Mouse (Mus musculus): ENCODE measurements around the gene Nr2c1. TPM values are rescaled to one million over a fixed set of nuclear protein-coding genes. Genes with fewer than 3 reads are reported as not detected.
A peak's percentile ranks its signal among the peaks of the same experiment; 100 is the strongest.

The Nr2c1 gene
- polyA plus RNA-seq, 1 experiment from 2014 or later, result 6.4 TPM

GRCm38 (mm10) chr10:94118993-94119392, 28.8 kb upstream of the Nr2c1 start:
- ATAC-seq (ENCODE audit: low FRiP score, low read depth), result no peak
- H3K4me3 ChIP-seq, result no peak overlapping the region
- H3K36me3 ChIP-seq, result 0 out of 2 replicates have a peak, but pooled peaks cover 8% of the 10 kb centered on the region
- no peak overlapping the region for H3K27ac ChIP-seq (replicated peaks)
- H3K4me2 ChIP-seq, result no peak overlapping the region
- H3K9me3 ChIP-seq, result no peaks in the 10 kb centered on the region
- WGBS, result 93% methylated on average over 7 of the region's 7 CpGs
- H3K9ac ChIP-seq, result no peak overlapping the region
- H3K4me1 ChIP-seq (replicated peaks), result no peaks in the 10 kb centered on the region
- H3K27me3 ChIP-seq, result no peaks in the 10 kb centered on the region

DNA sequence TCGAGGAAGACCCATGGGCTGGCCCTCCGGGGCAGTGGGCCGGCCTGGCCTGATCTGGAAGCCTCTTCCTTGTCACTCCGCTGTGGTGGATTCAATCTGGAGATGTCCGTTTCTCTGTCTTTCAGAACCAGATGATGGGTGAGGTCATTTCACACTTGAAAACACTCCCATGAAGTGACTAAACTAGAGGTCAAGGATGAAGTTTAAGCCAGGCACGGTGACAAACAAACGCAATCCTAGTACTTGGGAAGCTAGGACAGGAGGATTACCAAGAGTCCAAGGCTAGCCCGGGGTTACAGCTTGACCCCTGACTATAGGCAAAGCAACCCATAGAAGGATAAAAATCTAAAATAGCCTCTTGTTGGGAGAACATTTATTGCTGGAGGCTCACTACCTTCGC, 27.1 kb upstream of the Nr2c1 start:
- 92% methylated on average over 9 of the region's 9 CpGs for WGBS
- Histone ChIP-seq H3K4me1 (replicated peaks) (no peaks in the 10 kb centered on the region), H3K9me3 (no peaks in the 10 kb centered on the region), H3K9ac (no peak overlapping the region), H3K4me2 (no peak overlapping the region), H3K27me3 (no peaks in the 10 kb centered on the region), H3K27ac (replicated peaks) (no peak overlapping the region), H3K36me3 (0 out of 2 replicates have a peak, but pooled peaks cover 8% of the 10 kb centered on the region), H3K4me3 (no peak overlapping the region)
- ATAC-seq (ENCODE audit: low FRiP score, low read depth), result no peak

GRCm38 (mm10) chr10:94122595-94122994, 25.2 kb upstream of the Nr2c1 start:
- Histone ChIP-seq H3K4me3 (no peak overlapping the region), H3K9ac (no peak overlapping the region), H3K27me3 (no peaks in the 10 kb centered on the region), H3K36me3 (0 out of 2 replicates have a peak, but pooled peaks cover 8% of the 10 kb centered on the region), H3K9me3 (no peaks in the 10 kb centered on the region), H3K4me2 (no peak overlapping the region), H3K27ac (replicated peaks) (no peak overlapping the region), H3K4me1 (replicated peaks) (no peaks in the 10 kb centered on the region)
- 92% methylated on average over 7 of the region's 7 CpGs for WGBS
- no peak for ATAC-seq (ENCODE audit: low FRiP score, low read depth)

GRCm38 (mm10) chr10:94123581-94123980, 24.2 kb upstream of the Nr2c1 start:
- no peak overlapping the region for H3K4me2 ChIP-seq
- WGBS, result 72% methylated on average over 5 of the region's 5 CpGs
- no peak overlapping the region for H3K27ac ChIP-seq (replicated peaks)
- H3K27me3 ChIP-seq, result no peaks in the 10 kb centered on the region
- 0 out of 2 replicates have a peak, but pooled peaks cover under 1% of the 10 kb centered on the region for H3K4me1 ChIP-seq (replicated peaks)
- no peak for ATAC-seq (ENCODE audit: low FRiP score, low read depth)
- no peak overlapping the region for H3K4me3 ChIP-seq
- H3K9me3 ChIP-seq, result no peaks in the 10 kb centered on the region
- no peak overlapping the region for H3K9ac ChIP-seq
- H3K36me3 ChIP-seq, result 0 out of 2 replicates have a peak, but pooled peaks cover 8% of the 10 kb centered on the region

- no peak overlapping the region for H3K4me3 ChIP-seq
- no peak overlapping the region for H3K4me2 ChIP-seq
- H3K4me1 ChIP-seq (replicated peaks), result 0 out of 2 replicates have a peak, but pooled peaks cover 8% of the 10 kb centered on the region
- 0 out of 2 replicates have a peak, but pooled peaks cover 8% of the 10 kb centered on the region for H3K36me3 ChIP-seq
- no peaks in the 10 kb centered on the region for H3K27me3 ChIP-seq
- WGBS, result 82% methylated on average over 5 of the region's 5 CpGs
- ATAC-seq (ENCODE audit: low FRiP score, low read depth), result no peak
- H3K27ac ChIP-seq (replicated peaks), result no peak overlapping the region
- H3K9ac ChIP-seq, result no peak overlapping the region
- no peaks in the 10 kb centered on the region for H3K9me3 ChIP-seq
Observed at GRCm38 (mm10) chr10:94124376-94124775, 23.4 kb upstream of the Nr2c1 start.

DNA sequence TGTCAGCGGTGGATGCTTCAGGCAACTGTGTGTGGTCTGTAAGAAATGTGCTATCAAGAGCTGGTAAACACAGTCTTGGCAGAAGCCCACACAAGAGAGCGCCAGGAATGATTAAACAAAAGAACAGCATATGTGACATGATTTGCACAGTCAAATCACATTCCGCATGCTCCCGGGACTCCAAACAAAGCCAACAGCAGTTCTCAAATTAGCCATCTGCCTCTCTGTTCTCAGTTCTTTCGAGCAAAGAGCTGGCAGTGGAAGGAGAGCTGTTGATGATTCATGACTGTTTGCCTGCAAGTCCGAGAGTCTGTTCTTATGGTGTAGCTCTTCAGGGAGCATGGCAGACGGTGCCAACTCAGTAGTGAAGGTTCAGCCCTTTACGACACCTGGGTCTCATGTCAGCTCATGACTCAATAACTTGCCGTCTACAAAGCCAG, 18.1 kb upstream of the Nr2c1 start:
- peak; percentile 90 for ATAC-seq (ENCODE audit: low FRiP score, low read depth)
- Histone ChIP-seq H3K4me3 (no peak overlapping the region), H3K9me3 (no peaks in the 10 kb centered on the region), H3K36me3 (no peaks in the 10 kb centered on the region), H3K27me3 (no peaks in the 10 kb centered on the region), H3K9ac (no peak overlapping the region), H3K4me2 (0 out of 2 replicates have a peak overlapping the region, but pooled peaks have one; percentile 0), H3K27ac (replicated peaks) (peak overlapping the region; percentile 37), H3K4me1 (replicated peaks) (0 out of 2 replicates have a peak, but pooled peaks cover 14% of the 10 kb centered on the region)
- WGBS, result 18% methylated on average over 9 of the region's 9 CpGs

DNA sequence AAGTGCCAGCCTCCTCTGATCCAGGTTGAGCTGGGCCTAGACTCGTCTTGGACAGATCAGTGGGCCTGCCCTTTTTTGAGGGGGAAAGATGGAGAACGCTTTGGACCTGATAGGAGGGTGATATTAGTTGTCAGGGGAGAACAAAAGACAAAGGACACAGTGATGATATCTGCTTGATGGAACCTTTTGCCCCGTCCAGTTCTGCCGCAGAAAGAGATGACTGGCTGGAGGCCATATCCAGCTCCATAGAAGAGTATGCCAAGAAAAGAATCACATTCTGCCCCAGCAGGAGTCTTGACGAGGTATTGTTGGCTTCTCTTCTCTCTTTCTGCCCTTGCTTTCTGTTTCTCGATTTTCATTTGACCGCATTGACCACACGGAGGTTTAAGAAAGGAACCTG, 14.7 kb upstream of the Nr2c1 start:
- 68% methylated on average over 8 of the region's 8 CpGs for WGBS
- Histone ChIP-seq H3K9me3 (no peaks in the 10 kb centered on the region), H3K9ac (no peak overlapping the region), H3K4me3 (no peak overlapping the region), H3K27me3 (no peaks in the 10 kb centered on the region), H3K27ac (replicated peaks) (no peak overlapping the region), H3K36me3 (no peaks in the 10 kb centered on the region), H3K4me1 (replicated peaks) (0 out of 2 replicates have a peak, but pooled peaks cover 14% of the 10 kb centered on the region), H3K4me2 (no peak overlapping the region)
- no peak for ATAC-seq (ENCODE audit: low FRiP score, low read depth)

DNA sequence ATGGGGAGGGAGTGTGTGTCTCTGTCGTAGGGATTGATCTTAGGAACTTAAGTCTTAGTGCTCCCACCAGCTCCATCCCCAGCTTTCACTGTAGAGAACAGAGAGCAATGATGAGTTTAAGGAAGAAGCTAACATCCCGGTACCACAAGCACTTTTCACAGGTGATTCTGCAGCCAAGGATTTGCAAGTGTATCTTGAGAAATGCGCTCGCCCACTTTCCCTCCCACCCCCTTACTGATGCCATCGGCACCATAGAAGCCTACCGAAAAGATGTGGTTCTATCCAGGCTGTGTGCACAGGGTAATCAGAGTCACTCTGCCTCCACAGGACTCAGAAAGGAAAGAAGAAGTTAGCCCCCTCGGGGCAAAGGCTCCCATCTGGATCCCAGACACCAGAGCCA, 14.1 kb upstream of the Nr2c1 start:
- 0 out of 2 replicates have a peak, but pooled peaks cover 12% of the 10 kb centered on the region for H3K4me1 ChIP-seq (replicated peaks)
- no peak overlapping the region for H3K27ac ChIP-seq (replicated peaks)
- no peak for ATAC-seq (ENCODE audit: low FRiP score, low read depth)

GRCm38 (mm10) chr10:94134535-94135390, 13.1 kb upstream of the Nr2c1 start:
- no peak overlapping the region for H3K4me2 ChIP-seq
- H3K4me3 ChIP-seq, result no peak overlapping the region
- 0 out of 2 replicates have a peak, but pooled peaks cover 3% of the 10 kb centered on the region for H3K4me1 ChIP-seq (replicated peaks)
- H3K27ac ChIP-seq (replicated peaks), result no peak overlapping the region
- no peak for ATAC-seq (ENCODE audit: low FRiP score, low read depth)
- H3K9ac ChIP-seq, result no peak overlapping the region
- no peaks in the 10 kb centered on the region for H3K36me3 ChIP-seq
- H3K9me3 ChIP-seq, result no peaks in the 10 kb centered on the region
- WGBS, result 88% methylated on average over 12 of the region's 12 CpGs
- no peaks in the 10 kb centered on the region for H3K27me3 ChIP-seq

More for the DNA sequence above, 14.1 kb upstream of the Nr2c1 start:
- Histone ChIP-seq H3K36me3 (no peaks in the 10 kb centered on the region), H3K9me3 (no peaks in the 10 kb centered on the region), H3K9ac (no peak overlapping the region), H3K4me2 (no peak overlapping the region), H3K27me3 (no peaks in the 10 kb centered on the region), H3K4me3 (no peak overlapping the region)
- 91% methylated on average over 7 of the region's 7 CpGs for WGBS

GRCm38 (mm10) chr10:94138890-94139482, 8.8 kb upstream of the Nr2c1 start:
- Histone ChIP-seq H3K27ac (replicated peaks) (no peak overlapping the region), H3K27me3 (no peaks in the 10 kb centered on the region), H3K4me1 (replicated peaks) (no peaks in the 10 kb centered on the region), H3K4me2 (no peak overlapping the region), H3K9me3 (no peaks in the 10 kb centered on the region), H3K36me3 (no peaks in the 10 kb centered on the region), H3K9ac (no peak overlapping the region), H3K4me3 (no peak overlapping the region)
- ATAC-seq (ENCODE audit: low FRiP score, low read depth), result no peak
- WGBS, result 90% methylated on average over 10 of the region's 10 CpGs

DNA sequence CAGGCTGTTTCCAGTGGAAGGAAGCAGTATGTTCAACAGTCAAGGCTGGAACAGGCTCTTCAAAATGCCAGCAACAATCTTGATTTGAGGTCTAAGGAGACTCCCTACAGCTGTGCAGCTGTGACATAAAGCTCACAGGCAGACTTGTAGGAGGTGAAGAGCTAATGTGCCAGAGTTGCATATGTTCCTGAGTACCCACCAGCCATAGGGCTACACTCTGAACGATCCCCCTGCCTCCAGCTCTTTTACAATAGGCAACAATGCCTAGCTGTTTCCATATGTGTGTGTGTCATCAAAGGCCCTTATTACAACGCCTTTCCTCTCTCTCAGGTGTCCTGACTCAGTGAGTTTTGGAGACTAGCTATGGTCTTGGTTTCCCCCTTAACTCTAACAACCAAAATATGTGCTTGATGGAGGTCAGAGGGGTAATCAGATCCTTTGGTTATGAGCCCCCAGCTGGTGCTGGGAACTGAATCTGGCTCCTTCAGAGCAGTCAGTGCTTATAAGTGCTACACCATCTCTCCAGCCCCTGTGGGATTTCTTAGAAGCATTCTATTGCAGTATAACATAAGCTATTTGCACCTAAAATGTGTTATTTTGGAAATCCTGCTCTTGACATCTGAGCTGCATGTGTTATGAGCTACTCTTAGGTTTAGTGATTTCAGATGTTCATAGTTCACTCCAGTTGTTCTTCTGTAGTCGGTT, 7.4 kb upstream of the Nr2c1 start:
- Histone ChIP-seq H3K27me3 (no peaks in the 10 kb centered on the region), H3K9ac (no peak overlapping the region), H3K4me2 (no peak overlapping the region), H3K36me3 (no peaks in the 10 kb centered on the region), H3K4me3 (no peak overlapping the region), H3K9me3 (no peaks in the 10 kb centered on the region), H3K4me1 (replicated peaks) (peaks cover under 1% of the 10 kb centered on the region; the same call in 1 of the 2 replicates), H3K27ac (replicated peaks) (no peak overlapping the region)
- no peak for ATAC-seq (ENCODE audit: low FRiP score, low read depth)
- 84% methylated on average over 3 of the region's 3 CpGs for WGBS
